Mouse (Mus musculus): ENCODE results near the gene Tlk1.

DNA sequence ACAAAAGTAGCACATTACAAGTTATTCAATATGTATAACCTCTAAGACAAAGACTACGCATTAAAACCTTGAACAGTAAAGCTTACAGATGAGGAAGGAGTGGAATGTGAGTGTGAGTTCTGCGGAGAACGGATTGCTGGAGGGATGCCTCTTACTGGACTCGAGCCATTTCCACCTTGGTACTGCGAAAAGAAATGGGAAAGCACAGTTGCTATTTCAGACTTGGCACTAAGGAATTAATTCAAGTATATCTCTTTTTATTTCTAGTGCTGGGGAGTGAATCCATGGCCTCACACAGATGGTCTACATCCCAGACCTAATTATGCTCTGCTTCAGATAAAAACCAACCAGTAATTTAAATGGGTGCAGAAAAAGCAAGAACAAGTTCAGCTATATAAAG, 73.4 kb downstream of the Tlk1 start:
- no peak for TF ChIP-seq TCF12 (IDR thresholded peaks at IDR 0.05; ENCODE audit: insufficient read depth, poor library complexity, severe bottlenecking)
- no peak for TF ChIP-seq POLR2A (IDR thresholded peaks at IDR 0.05; ENCODE audit: insufficient read length, low read depth)
- no peak for TF ChIP-seq MYOG (IDR thresholded peaks at IDR 0.05; ENCODE audit: control insufficient read depth in 1 of 3, insufficient read depth in 1 of 3, insufficient read length in 2 of 3, low read depth in 2 of 3)
- no peak for TF ChIP-seq E2F4 (IDR thresholded peaks at IDR 0.05; ENCODE audit: insufficient read depth)
- TF ChIP-seq USF1 (IDR thresholded peaks at IDR 0.05; ENCODE audit: low read depth) = no peak
- TF ChIP-seq POLR2AphosphoS2 (IDR thresholded peaks at IDR 0.05; ENCODE audit: insufficient read length, low read depth) = no peak
- no peak for TF ChIP-seq MAX (IDR thresholded peaks at IDR 0.05; ENCODE audit: low read depth)
- TF ChIP-seq SRF (IDR thresholded peaks at IDR 0.05; ENCODE audit: control insufficient read depth, insufficient read length, low read depth) = no peak

All from myocyte (in vitro differentiated cells).